Mouse (Mus musculus) gastrocnemius, postnatal 4 days (tissue): Measurements from ENCODE around the gene Nectin2. TPM values are rescaled to one million over a fixed set of nuclear protein-coding genes. Genes with fewer than 3 reads are reported as not detected.

Experiments
- total RNA-seq, 2 experiments: library from RNA; stranded (reverse); gene quantifications; 2 replicates each; pipeline ENCODE4 v1.2.3; 2021

Nectin2 gene
- total RNA-seq, 2 experiments from 2014 or later: 21.1 to 23.2 TPM

Other genes starting within 250 kb of the Nectin2 start
- gene Bloc1s3, start 242.1 kb downstream of the Nectin2 start, total RNA-seq: 1 to 10 TPM; 1.9 to 2.3 TPM
- 10 to 100 TPM; 27.3 to 30.6 TPM for gene Trappc6a, start 242.1 kb downstream of the Nectin2 start, total RNA-seq
- under 1 TPM; 0.10 to 0.12 TPM for gene Nkpd1, start 232.6 kb downstream of the Nectin2 start, total RNA-seq
- gene Ppp1r37, start 187.4 kb downstream of the Nectin2 start, total RNA-seq: 10 to 100 TPM; 44.7 to 46.6 TPM
- under 1 TPM in 1 of 2 experiments, not detected in 1; 0.17 TPM for gene Zfp296, start 173.2 kb downstream of the Nectin2 start, total RNA-seq
- 10 to 100 TPM; 52.3 to 56.4 TPM for gene Gemin7, start 172.9 kb downstream of the Nectin2 start, total RNA-seq
- 10 to 100 TPM; 29.9 to 32.8 TPM for gene Clasrp, start 146.0 kb downstream of the Nectin2 start, total RNA-seq
- 10 to 100 TPM; 10.4 to 10.7 TPM for gene Relb, start 121.0 kb downstream of the Nectin2 start, total RNA-seq
- gene Clptm1, start 85.5 kb downstream of the Nectin2 start, total RNA-seq: 10 to 100 TPM; 51.9 to 62.0 TPM
- 1 to 10 TPM in 1 of 2 experiments, under 1 TPM in 1; 0.88 to 2.1 TPM for gene Apoc2, start 72.5 kb downstream of the Nectin2 start, total RNA-seq
- not detected for gene Gm44805, start 69.1 kb downstream of the Nectin2 start, total RNA-seq
- gene Apoc4, start 69.0 kb downstream of the Nectin2 start, total RNA-seq: 1 to 10 TPM in 1 of 2 experiments, under 1 TPM in 1; 0.42 to 4.7 TPM
- gene Apoc1, start 57.8 kb downstream of the Nectin2 start, total RNA-seq: 10 to 100 TPM in 1 of 2 experiments, 1 to 10 TPM in 1; 1.7 to 14.7 TPM
- gene Apoe, start 51.3 kb downstream of the Nectin2 start, total RNA-seq: 100 to 1,000 TPM; 136 to 167 TPM
- gene Tomm40, start 35.0 kb downstream of the Nectin2 start, total RNA-seq: 10 to 100 TPM; 68.4 to 72.0 TPM
- 100 to 1,000 TPM; 119 to 144 TPM for gene Bcam, start 20.5 kb upstream of the Nectin2 start, total RNA-seq
- gene Cblc, start 46.3 kb upstream of the Nectin2 start, total RNA-seq: under 1 TPM; 0.76 to 0.96 TPM
- gene Bcl3, start 72.3 kb upstream of the Nectin2 start, total RNA-seq: 1 to 10 TPM; 5.1 to 5.7 TPM
- gene Gm19345, start 101.5 kb upstream of the Nectin2 start, total RNA-seq: not detected
- not detected for gene Ceacam16, start 110.8 kb upstream of the Nectin2 start, total RNA-seq
- gene Ceacam19, start 137.5 kb upstream of the Nectin2 start, total RNA-seq: not detected
- 10 to 100 TPM; 22.3 to 23.0 TPM for gene Pvr, start 170.7 kb upstream of the Nectin2 start, total RNA-seq
- gene Igsf23, start 200.3 kb upstream of the Nectin2 start, total RNA-seq: not detected
- gene Ceacam20, start 214.9 kb upstream of the Nectin2 start, total RNA-seq: not detected
- gene Nlrp9b, start 241.0 kb upstream of the Nectin2 start, total RNA-seq: not detected